Mouse (Mus musculus): ENCODE data around the gene Ptbp3. TPM values are rescaled to one million over a fixed set of nuclear protein-coding genes. Genes with fewer than 3 reads are reported as not detected.

Ptbp3 gene
- total and polyA plus RNA-seq, 3 experiments = 135 to 608 (median 358) TPM

DNA sequence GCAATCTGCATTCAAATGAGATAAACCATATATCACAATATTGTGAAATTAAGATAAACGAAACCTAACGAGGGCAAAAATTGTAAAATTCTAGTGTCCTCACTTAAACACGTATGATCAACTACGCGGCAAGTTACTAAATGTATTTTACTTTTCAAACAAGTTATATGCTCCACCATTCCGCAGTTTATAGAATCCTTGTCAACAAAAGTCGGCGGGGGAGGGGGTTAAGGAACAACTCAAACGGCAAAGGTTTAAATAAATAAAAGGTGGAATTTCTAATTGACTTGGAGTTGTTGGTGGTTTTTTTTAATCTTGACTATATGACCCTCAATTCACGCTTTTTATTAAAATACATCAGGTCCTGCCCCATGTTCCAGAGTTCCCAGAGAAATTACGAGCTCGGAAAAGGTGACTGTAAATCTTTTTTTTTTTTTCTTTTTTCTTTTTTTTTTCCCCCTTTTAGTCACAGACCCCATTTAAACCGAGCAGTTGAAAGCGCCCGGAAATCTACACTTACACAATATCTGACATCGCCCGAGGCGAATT lies 1.1 kb downstream of the Ptbp3 start:
- DNase-seq (ENCODE audit: low spot score) = no peak
- H3K4me1 ChIP-seq (ENCODE audit: insufficient read depth, low read depth, low read length) = peaks cover 21% of the 10 kb centered on the region
- no peak for TF ChIP-seq GATA1 (IDR thresholded peaks at IDR 0.05; ENCODE audit: borderline replicate concordance, low read length)
- no peak for TF ChIP-seq TAL1 (conservative IDR thresholded peaks at IDR 0.05; ENCODE audit: low read depth, low read length)
- no peak for TF ChIP-seq POLR2AphosphoS5 (IDR thresholded peaks at IDR 0.05; ENCODE audit: insufficient replicate concordance, low read depth, low read length)

DNA sequence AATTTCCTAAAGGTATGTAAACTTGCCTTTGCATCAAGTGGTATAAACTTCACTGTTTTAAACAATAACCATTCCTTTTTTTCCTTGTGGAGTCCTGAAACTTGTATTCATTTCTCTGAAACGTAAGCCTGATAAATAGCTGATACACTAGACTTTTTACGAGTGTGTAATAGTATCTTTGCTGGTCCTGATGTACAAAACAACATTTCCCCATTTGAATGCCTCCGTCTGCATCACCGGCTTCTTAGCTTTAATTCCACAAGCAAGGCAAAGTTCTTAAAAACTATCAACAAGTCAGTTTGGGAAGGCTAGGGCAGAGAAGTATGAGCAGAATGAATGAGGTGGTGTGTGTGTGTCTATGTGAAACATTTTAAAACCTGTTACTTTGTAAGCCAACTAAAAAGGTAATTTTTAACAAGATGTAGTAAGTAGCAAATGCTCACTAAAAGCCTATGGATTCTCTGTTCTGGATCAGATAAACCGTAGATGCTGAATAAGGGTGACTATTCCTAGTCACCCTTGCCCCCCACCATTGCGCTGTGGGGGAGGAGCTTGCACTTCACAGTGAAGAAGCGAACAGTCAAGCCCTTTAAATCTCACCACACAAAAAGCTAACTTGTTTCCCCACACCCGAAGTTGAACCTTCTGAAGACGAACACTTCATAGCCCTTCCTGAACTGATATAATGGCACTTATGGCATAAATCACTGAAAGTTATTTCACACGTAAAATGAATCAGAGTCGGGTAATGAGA lies 1.9 kb downstream of the Ptbp3 start:
- DNase-seq (ENCODE audit: low spot score) (no peak), ATAC-seq (ENCODE audit: extremely low read depth, insufficient number of reproducible peaks, low FRiP score, poor library complexity, severe bottlenecking) (peak; percentile 16; the same call in 1 of the 2 replicates)
- peaks cover 2% of the 10 kb centered on the region for H3K36me3 ChIP-seq (replicated peaks)
- peaks cover 24% of the 10 kb centered on the region for H3K4me1 ChIP-seq (ENCODE audit: insufficient read depth, low read depth, low read length)
- TF ChIP-seq GATA1 (IDR thresholded peaks at IDR 0.05; ENCODE audit: borderline replicate concordance, low read length) = no peak
- TF ChIP-seq TAL1 (conservative IDR thresholded peaks at IDR 0.05; ENCODE audit: low read depth, low read length) = no peak
- no peak for TF ChIP-seq POLR2AphosphoS5 (IDR thresholded peaks at IDR 0.05; ENCODE audit: insufficient replicate concordance, low read depth, low read length)
- no peak for TF ChIP-seq GATA2 (IDR thresholded peaks at IDR 0.05; ENCODE audit: borderline replicate concordance, low read depth, low read length)
- TF ChIP-seq CTCF (IDR thresholded peaks at IDR 0.05; ENCODE audit: low read depth, low read length) = no peak
- H3K9me3 ChIP-seq (replicated peaks) = no peaks in the 10 kb centered on the region
- no peaks in the 10 kb centered on the region for H3K27me3 ChIP-seq (ENCODE audit: insufficient read depth, low read length)
- H3K4me3 ChIP-seq (ENCODE audit: low read depth, low read length) = peak overlapping the region; percentile 95

More for the DNA sequence above, 1.1 kb downstream of the Ptbp3 start:
- H3K27me3 ChIP-seq (ENCODE audit: insufficient read depth, low read length) = no peaks in the 10 kb centered on the region
- peak overlapping the region; percentile 95 for H3K4me3 ChIP-seq (ENCODE audit: low read depth, low read length)
- no peaks in the 10 kb centered on the region for H3K9me3 ChIP-seq (replicated peaks)
- no peak for ATAC-seq (ENCODE audit: extremely low read depth, insufficient number of reproducible peaks, low FRiP score, poor library complexity, severe bottlenecking)
- H3K36me3 ChIP-seq (replicated peaks) = peaks cover 2% of the 10 kb centered on the region

DNA sequence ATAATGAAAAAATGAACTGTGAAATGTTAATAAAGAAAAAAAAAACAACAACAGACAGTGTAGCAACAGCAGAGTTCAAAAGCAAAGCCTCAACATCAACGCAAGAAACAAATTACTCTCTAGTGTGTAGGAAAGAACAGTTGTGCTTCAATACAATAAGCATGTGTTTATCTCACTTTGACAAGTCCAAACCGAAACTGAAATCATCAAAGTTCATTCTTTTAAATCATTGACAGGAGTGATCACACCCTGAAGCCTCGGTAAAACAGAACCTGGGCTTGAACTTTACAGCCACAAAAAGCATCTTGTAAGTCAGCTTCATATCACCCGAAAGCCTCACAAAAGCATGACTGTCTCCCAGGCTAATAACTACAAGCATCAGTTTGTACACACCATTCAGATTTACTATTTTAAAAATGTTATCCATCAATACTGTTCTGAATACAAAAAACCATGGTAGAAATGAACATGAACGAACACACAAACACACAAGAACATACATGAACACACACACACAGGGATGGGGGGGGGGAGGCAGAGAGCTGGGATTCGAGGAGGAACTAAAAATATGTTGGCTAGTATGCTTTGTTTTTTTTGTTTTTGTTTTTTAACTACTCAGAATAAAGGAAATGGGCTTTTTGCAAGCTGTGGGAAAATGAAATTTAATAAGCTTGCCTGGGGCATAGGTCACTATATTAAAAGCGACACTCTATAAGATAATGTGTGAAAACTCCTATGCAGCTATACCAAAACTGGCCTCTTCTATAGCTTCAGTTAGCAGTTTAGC lies 2.7 kb downstream of the Ptbp3 start:
- peaks cover 4% of the 10 kb centered on the region for H3K36me3 ChIP-seq (replicated peaks)
- H3K27me3 ChIP-seq (ENCODE audit: insufficient read depth, low read length) = no peaks in the 10 kb centered on the region
- no peak for TF ChIP-seq GATA1 (IDR thresholded peaks at IDR 0.05; ENCODE audit: borderline replicate concordance, low read length)
- TF ChIP-seq POLR2AphosphoS5 (IDR thresholded peaks at IDR 0.05; ENCODE audit: insufficient replicate concordance, low read depth, low read length) = no peak
- no peak for TF ChIP-seq GATA2 (IDR thresholded peaks at IDR 0.05; ENCODE audit: borderline replicate concordance, low read depth, low read length)
- TF ChIP-seq TAL1 (conservative IDR thresholded peaks at IDR 0.05; ENCODE audit: low read depth, low read length) = no peak
- no peak for TF ChIP-seq CTCF (IDR thresholded peaks at IDR 0.05; ENCODE audit: low read depth, low read length)
- peaks cover 29% of the 10 kb centered on the region for H3K4me1 ChIP-seq (ENCODE audit: insufficient read depth, low read depth, low read length)
- ATAC-seq (ENCODE audit: extremely low read depth, insufficient number of reproducible peaks, low FRiP score, poor library complexity, severe bottlenecking) = no peak
- H3K4me3 ChIP-seq (ENCODE audit: low read depth, low read length) = peak overlapping the region; percentile 95; the same call in 1 of the 2 replicates
- H3K9me3 ChIP-seq (replicated peaks) = no peaks in the 10 kb centered on the region
- no peak for DNase-seq (ENCODE audit: low spot score)

DNA sequence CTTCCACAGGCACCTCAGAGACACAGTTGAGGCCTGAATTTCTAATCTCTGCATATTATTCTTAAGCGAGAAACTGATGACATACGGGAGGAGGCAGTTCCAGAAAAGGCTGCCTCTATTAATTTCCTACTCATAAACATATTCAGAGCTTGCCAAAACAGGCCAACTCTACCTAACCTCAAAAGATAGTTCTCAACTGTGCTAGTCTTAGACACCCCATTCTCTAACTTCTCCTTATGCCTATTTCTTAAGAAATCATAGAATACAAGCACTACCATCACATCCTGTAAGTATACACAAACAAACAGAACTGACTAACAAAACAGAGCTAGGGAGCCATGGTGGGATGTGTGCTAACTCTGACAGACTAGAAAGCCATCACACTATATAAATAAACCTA lies 4.5 kb downstream of the Ptbp3 start:
- no peak for DNase-seq (ENCODE audit: low spot score)
- no peak for ATAC-seq (ENCODE audit: extremely low read depth, insufficient number of reproducible peaks, low FRiP score, poor library complexity, severe bottlenecking)
- Histone ChIP-seq H3K4me3 (ENCODE audit: low read depth, low read length) (no peak overlapping the region), H3K9me3 (replicated peaks) (no peaks in the 10 kb centered on the region), H3K4me1 (ENCODE audit: insufficient read depth, low read depth, low read length) (peaks cover 36% of the 10 kb centered on the region), H3K36me3 (replicated peaks) (peaks cover 4% of the 10 kb centered on the region), H3K27me3 (ENCODE audit: insufficient read depth, low read length) (no peaks in the 10 kb centered on the region)
- TF ChIP-seq GATA2 (IDR thresholded peaks at IDR 0.05; ENCODE audit: borderline replicate concordance, low read depth, low read length) (no peak), TAL1 (conservative IDR thresholded peaks at IDR 0.05; ENCODE audit: low read depth, low read length) (no peak), GATA1 (IDR thresholded peaks at IDR 0.05; ENCODE audit: borderline replicate concordance, low read length) (no peak), CTCF (IDR thresholded peaks at IDR 0.05; ENCODE audit: low read depth, low read length) (no peak), POLR2AphosphoS5 (IDR thresholded peaks at IDR 0.05; ENCODE audit: insufficient replicate concordance, low read depth, low read length) (no peak)

DNA sequence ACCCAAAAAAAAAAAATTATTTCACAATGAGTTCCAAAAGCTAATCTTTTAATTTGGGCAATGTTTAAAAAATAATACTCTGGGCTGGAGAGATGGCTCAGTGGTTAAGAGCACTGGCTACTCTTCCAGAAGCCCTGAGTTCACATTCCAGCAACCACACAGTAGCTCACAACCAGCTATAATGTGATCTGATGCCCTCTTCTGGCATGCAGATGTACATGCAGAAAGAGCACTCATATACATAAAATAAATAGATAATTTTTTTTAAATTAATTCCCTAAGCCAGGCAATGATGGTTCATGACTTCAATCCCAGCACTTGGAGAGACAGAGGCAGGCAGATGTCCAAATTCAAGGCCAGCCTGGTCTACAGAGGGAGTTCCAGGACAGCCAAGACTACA lies 6.2 kb downstream of the Ptbp3 start:
- Histone ChIP-seq H3K4me1 (ENCODE audit: insufficient read depth, low read depth, low read length) (peaks cover 51% of the 10 kb centered on the region), H3K27me3 (ENCODE audit: insufficient read depth, low read length) (no peaks in the 10 kb centered on the region), H3K4me3 (ENCODE audit: low read depth, low read length) (no peak overlapping the region), H3K9me3 (replicated peaks) (no peaks in the 10 kb centered on the region), H3K36me3 (replicated peaks) (peaks cover 14% of the 10 kb centered on the region)
- DNase-seq (ENCODE audit: low spot score) (no peak), ATAC-seq (ENCODE audit: extremely low read depth, insufficient number of reproducible peaks, low FRiP score, poor library complexity, severe bottlenecking) (no peak)
- TF ChIP-seq TAL1 (conservative IDR thresholded peaks at IDR 0.05; ENCODE audit: low read depth, low read length) = no peak
- TF ChIP-seq POLR2AphosphoS5 (IDR thresholded peaks at IDR 0.05; ENCODE audit: insufficient replicate concordance, low read depth, low read length) = no peak
- TF ChIP-seq CTCF (IDR thresholded peaks at IDR 0.05; ENCODE audit: low read depth, low read length) = no peak
- no peak for TF ChIP-seq GATA1 (IDR thresholded peaks at IDR 0.05; ENCODE audit: borderline replicate concordance, low read length)
- TF ChIP-seq GATA2 (IDR thresholded peaks at IDR 0.05; ENCODE audit: borderline replicate concordance, low read depth, low read length) = no peak

DNA sequence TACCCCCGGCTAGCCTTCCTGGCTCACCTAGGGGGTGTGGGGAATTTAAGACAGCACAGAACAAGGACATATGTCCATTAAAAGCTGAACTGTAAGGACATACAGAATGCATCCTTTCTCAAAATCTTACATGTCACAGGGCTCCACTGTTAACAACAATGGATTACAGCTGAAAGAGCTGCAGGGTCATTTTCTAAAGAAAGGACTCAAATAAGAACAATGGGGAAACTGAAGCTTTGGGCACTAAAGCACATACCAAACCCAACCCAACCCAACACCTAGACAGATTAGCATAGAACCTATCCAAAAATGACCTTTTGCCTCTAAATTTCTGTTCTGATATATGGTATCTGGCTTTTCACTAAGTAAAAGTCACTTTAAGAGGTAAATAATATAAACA lies 12.9 kb downstream of the Ptbp3 start:
- no peaks in the 10 kb centered on the region for H3K27me3 ChIP-seq (ENCODE audit: insufficient read depth, low read length)
- H3K9me3 ChIP-seq (replicated peaks) = no peaks in the 10 kb centered on the region
- H3K4me1 ChIP-seq (ENCODE audit: insufficient read depth, low read depth, low read length) = peaks cover 68% of the 10 kb centered on the region
- TF ChIP-seq CTCF (IDR thresholded peaks at IDR 0.05; ENCODE audit: low read depth, low read length) = no peak
- no peak for ATAC-seq (ENCODE audit: extremely low read depth, insufficient number of reproducible peaks, low FRiP score, poor library complexity, severe bottlenecking)
- DNase-seq (ENCODE audit: low spot score) = no peak
- H3K4me3 ChIP-seq (ENCODE audit: low read depth, low read length) = no peak overlapping the region
- peaks cover 17% of the 10 kb centered on the region for H3K36me3 ChIP-seq (replicated peaks)

All from G1E (cell line).